Mouse (Mus musculus): ENCODE results near the gene Prtn3. TPM values are rescaled to one million over a fixed set of nuclear protein-coding genes. Genes with fewer than 3 reads are reported as not detected.

Gene Prtn3
- total and polyA plus RNA-seq, 3 experiments = 0.30 to 0.39 TPM; not detected in 1

- peak overlapping the region; percentile 72 to 96 (median 91) for H3K4me3 ChIP-seq (replicated peaks in 1 of 3; ENCODE audit: low read depth in 2 of 3, low read length in 2 of 3, poor library complexity in 1 of 3)
- H3K9me3 ChIP-seq (replicated peaks; ENCODE audit: low read length) = no peaks in the 10 kb centered on the region
- peak; percentile 76 for DNase-seq (ENCODE audit: extremely low read depth)
- peak overlapping the region; percentile 65 for H3K27ac ChIP-seq (ENCODE audit: insufficient read depth, low read depth)
- H3K36me3 ChIP-seq (replicated peaks in 1 of 2; ENCODE audit: control insufficient read depth in 1 of 2, insufficient read depth in 1 of 2, low read length in 1 of 2) = peaks cover 43 to 55% of the 10 kb centered on the region in 2 experiments
- dilution Hi-C loops (cut with MboI; ENCODE audit: extremely low pct_ligation_motif_present, extremely low pct_unique_long_range_greater_than_20kb, low sequenced_read_pairs) (no loop called here), in situ Hi-C loops (cut with MboI; ENCODE audit: low pct_ligation_motif_present, low pct_unique_long_range_greater_than_20kb, low sequenced_read_pairs) (loop anchor here (5.0 kb wide), 2 partner anchors 32 to 38 kb away; partner anchors contain the start of genes Cfd and Wdr18)
- H3K4me1 ChIP-seq (ENCODE audit: control insufficient read depth in 1 of 2, insufficient read depth in 2 of 2) = peaks cover 26 to 69% of the 10 kb centered on the region in 2 experiments
- peak; percentile 37; the same call in 1 of the 2 replicates for TF ChIP-seq POLR2AphosphoS2 (IDR thresholded peaks at IDR 0.05; ENCODE audit: low read depth, low read length)
- peak; percentile 85 for TF ChIP-seq ETS1 (conservative IDR thresholded peaks at IDR 0.05; ENCODE audit: low read depth, low read length)
- TF ChIP-seq TCF12 (IDR thresholded peaks at IDR 0.05; ENCODE audit: low read depth, low read length) = peak; percentile 96
- 0 out of 2 replicates have a peak, but pooled peaks have one; percentile 26 for TF ChIP-seq JUND (conservative IDR thresholded peaks at IDR 0.05; ENCODE audit: low read depth, low read length)
- TF ChIP-seq JUN (IDR thresholded peaks at IDR 0.05; ENCODE audit: insufficient read depth, low read depth, low read length) = peak; percentile 65
- TF ChIP-seq POLR2A (IDR thresholded peaks at IDR 0.05; ENCODE audit: low read depth, low read length) = 0 out of 2 replicates have a peak, but pooled peaks have one; percentile 20
- peak; percentile 83; the same call in 1 of the 2 replicates for TF ChIP-seq SIN3A (IDR thresholded peaks at IDR 0.05; ENCODE audit: low read length)
- TF ChIP-seq HCFC1 (IDR thresholded peaks at IDR 0.05; ENCODE audit: low read depth, low read length) = no peak
- peak; percentile 29; the same call in 1 of the 2 replicates for TF ChIP-seq CHD2 (IDR thresholded peaks at IDR 0.05; ENCODE audit: low read length)
- peak; percentile 57; the same call in 1 of the 2 replicates for TF ChIP-seq MAX (IDR thresholded peaks at IDR 0.05; ENCODE audit: low read length)
- no peak for TF ChIP-seq TBP (conservative IDR thresholded peaks at IDR 0.05; ENCODE audit: low read depth, low read length)
- peak; percentile 62 for TF ChIP-seq BHLHE40 (IDR thresholded peaks at IDR 0.05; ENCODE audit: low read depth, low read length)
- 0 out of 2 replicates have a peak, but pooled peaks have one; percentile 29 for TF ChIP-seq RCOR1 (conservative IDR thresholded peaks at IDR 0.05; ENCODE audit: low read depth, low read length)
- no peak for TF ChIP-seq NELFE (IDR thresholded peaks at IDR 0.05; ENCODE audit: low read depth, low read length)
- 0 out of 2 replicates have a peak, but pooled peaks have one; percentile 22 for TF ChIP-seq NRF1 (IDR thresholded peaks at IDR 0.05; ENCODE audit: low read depth, low read length)
- no peak; the same call in none of the 2 replicates for TF ChIP-seq RAD21 (IDR thresholded peaks at IDR 0.05; ENCODE audit: low read depth, low read length)
- TF ChIP-seq MEF2A (IDR thresholded peaks at IDR 0.05; ENCODE audit: borderline replicate concordance, low read depth, low read length) = peak; percentile 78
- peak in 1 of 2 experiments; percentile 17; a peak in 1 of 4 replicates for TF ChIP-seq CTCF (conservative IDR thresholded peaks at IDR 0.05 in 1 of 2, IDR thresholded peaks at IDR 0.05 in 1 of 2; ENCODE audit: low read depth in 2 of 2, low read length in 2 of 2)
- TF ChIP-seq EP300 (IDR thresholded peaks at IDR 0.05; ENCODE audit: low read length) = peak; percentile 74
- H3K4me2 ChIP-seq (ENCODE audit: insufficient read depth, low read depth, poor library complexity, severe bottlenecking) = peak overlapping the region; percentile 78
- peaks cover 83% of the 10 kb centered on the region for H3K79me2 ChIP-seq (replicated peaks; ENCODE audit: control insufficient read depth, extremely low read depth, insufficient read depth, poor library complexity, severe bottlenecking)
- peak overlapping the region; percentile 98 for H3K9ac ChIP-seq (ENCODE audit: insufficient read depth, low read depth)
- H3K27me3 ChIP-seq (replicated peaks) = no peaks in the 10 kb centered on the region
Observed at GRCm38 (mm10) chr10:79929967-79930825, 55.9 kb downstream of the Prtn3 start.
